Mouse (Mus musculus) bone marrow, adult 2 months (tissue): ENCODE measurements around the gene Vezf1. TPM values are rescaled to one million over a fixed set of nuclear protein-coding genes. Genes with fewer than 3 reads are reported as not detected.

Experiments used
- H3K27ac ChIP-seq: fragments of 200-500 bp; 2 replicates; pipeline ENCODE4 v1.5.1; 2012; ENCODE audit warnings: low read depth, mild to moderate bottlenecking, control low read depth, inconsistent platforms, low read length; ENCODE audit not compliant: control insufficient read depth, poor library complexity, insufficient read depth
- H3K4me1 ChIP-seq: fragments of 200-500 bp; 2 replicates; pipeline ENCODE4 v1.6.1; 2011; ENCODE audit warnings: low read length; ENCODE audit not compliant: control insufficient read depth, insufficient read depth
- H3K4me3 ChIP-seq: fragments of 200-500 bp; replicated peaks from 2 replicates; pipeline ENCODE3; 2011; ENCODE audit warnings: mild to moderate bottlenecking, low read depth, low read length, control low read depth; ENCODE audit not compliant: control insufficient read depth
- CTCF ChIP-seq: fragments of 200-500 bp; IDR thresholded peaks from 2 replicates; pipeline ENCODE4 v1.5.1; 2011; ENCODE audit warnings: low read length, control low read depth; ENCODE audit not compliant: control insufficient read depth, insufficient read depth
- POLR2A ChIP-seq: fragments of 200-500 bp; IDR thresholded peaks from 2 replicates; pipeline ENCODE4 v1.6.1; 2011; ENCODE audit warnings: low read depth, mild to moderate bottlenecking, control low read depth, low read length, borderline replicate concordance; ENCODE audit not compliant: control insufficient read depth
- WGBS: fragments of 180-500 bp; shearing (Covaris S2); methylation state at CpG from one replicate; pipeline ENCODE4 v1.1.7; 2018; 5-methylcytosine and 5-hydroxymethylcytosine counted together
- polyA plus RNA-seq: library from polyadenylated mRNA; stranded (reverse); fragments of >200 nt; gene quantifications from 2 replicates; pipeline ENCODE4 v1.2.4, GENCODE M21; 2011; ENCODE audit warnings: low replicate concordance; ENCODE audit not compliant: missing spikeins, insufficient read depth, insufficient read length

The Vezf1 gene
- polyA plus RNA-seq, 1 experiment = 16.7 TPM

- 38% methylated on average over 17 of the region's 17 CpGs for WGBS
- peak within 1 kb of the TSS; percentile 34 for H3K4me3 ChIP-seq
- peaks cover 4% of the 10 kb centered on the region for H3K4me1 ChIP-seq
- TF ChIP-seq CTCF = no peak
- TF ChIP-seq POLR2A = no peak
- H3K27ac ChIP-seq = 0 out of 2 replicates have a peak within 1 kb of the TSS, but pooled peaks have one; percentile 5
These were observed 30.1 kb downstream of the Vezf1 start, which contains the start of gene Cuedc1 for GRCm38 (mm10) chr11:88098021-88098729. Gene Cuedc1, plus strand, starts transcription at chr11:88098058.

GRCm38 (mm10) chr11:88098787-88099598 lies 30.9 kb downstream of the Vezf1 start:
- TF ChIP-seq CTCF = peak; percentile 18; the same call in 1 of the 2 replicates
- no peak; the same call in 1 of the 2 replicates for TF ChIP-seq POLR2A
- H3K27ac ChIP-seq = peak overlapping the region; percentile 50
- H3K4me3 ChIP-seq = peak overlapping the region; percentile 34
- under 1% methylated on average over 94 of the region's 95 CpGs for WGBS
- H3K4me1 ChIP-seq = peaks cover 4% of the 10 kb centered on the region

GRCm38 (mm10) chr11:88099599-88100023 lies 31.5 kb downstream of the Vezf1 start:
- WGBS = 1% methylated on average over 38 of the region's 38 CpGs
- Histone ChIP-seq H3K4me3 (peak overlapping the region; percentile 32), H3K27ac (peak overlapping the region; percentile 50), H3K4me1 (peaks cover 4% of the 10 kb centered on the region)
- TF ChIP-seq POLR2A (no peak), CTCF (no peak)

GRCm38 (mm10) chr11:88100170-88100569 lies 32.1 kb downstream of the Vezf1 start:
- peaks cover 4% of the 10 kb centered on the region for H3K4me1 ChIP-seq
- WGBS = 45% methylated on average over 4 of the region's 4 CpGs
- H3K27ac ChIP-seq = no peak overlapping the region
- no peak overlapping the region for H3K4me3 ChIP-seq
- TF ChIP-seq CTCF = no peak
- no peak for TF ChIP-seq POLR2A

- TF ChIP-seq POLR2A = no peak
- TF ChIP-seq CTCF = no peak
- peaks cover 7% of the 10 kb centered on the region for H3K4me1 ChIP-seq
- WGBS = 84% methylated on average over 19 of the region's 19 CpGs
These were observed 35.3 kb downstream of the Vezf1 start for GRCm38 (mm10) chr11:88103214-88103941.

GRCm38 (mm10) chr11:88105494-88106291 lies 37.6 kb downstream of the Vezf1 start:
- 65% methylated on average over 6 of the region's 6 CpGs for WGBS
- H3K4me3 ChIP-seq = no peak overlapping the region
- peaks cover 2% of the 10 kb centered on the region for H3K4me1 ChIP-seq
- TF ChIP-seq CTCF = no peak
- no peak for TF ChIP-seq POLR2A
- H3K27ac ChIP-seq = no peak overlapping the region

More at GRCm38 (mm10) chr11:88103214-88103941, 35.3 kb downstream of the Vezf1 start:
- H3K27ac ChIP-seq = no peak overlapping the region
- H3K4me3 ChIP-seq = no peak overlapping the region

GRCm38 (mm10) chr11:88106292-88106554 lies 38.1 kb downstream of the Vezf1 start:
- WGBS = 79% methylated on average over 8 of the region's 8 CpGs
- H3K4me1 ChIP-seq = peaks cover 2% of the 10 kb centered on the region
- no peak overlapping the region for H3K27ac ChIP-seq
- no peak overlapping the region for H3K4me3 ChIP-seq
- TF ChIP-seq CTCF = no peak
- no peak for TF ChIP-seq POLR2A

- Histone ChIP-seq H3K4me1 (peaks cover 2% of the 10 kb centered on the region), H3K27ac (no peak overlapping the region), H3K4me3 (no peak overlapping the region)
- 2% methylated on average over 4 of the region's 4 CpGs for WGBS
- no peak for TF ChIP-seq POLR2A
- no peak for TF ChIP-seq CTCF
These were observed 39.3 kb downstream of the Vezf1 start for GRCm38 (mm10) chr11:88107365-88107764.
